Mouse (Mus musculus) stomach, embryonic 14.5 days (tissue): ENCODE measurements around the gene Cpne6. TPM values are rescaled to one million over a fixed set of nuclear protein-coding genes. Genes with fewer than 3 reads are reported as not detected.
A peak's percentile ranks its signal among the peaks of the same experiment; 100 is the strongest.

Experiments
- ATAC-seq: fragments of 200-750 bp; cut with Nextera tagmentation; 2 replicates; pipeline ENCODE4 v1.8.0; 2017; ENCODE audit warnings: low read depth, moderate TSS enrichment; ENCODE audit not compliant: insufficient number of reproducible peaks, insufficient read depth, low FRiP score
- H3K27ac ChIP-seq: fragments of 300-500 bp; sonication (generic); 2 replicates; pipeline ENCODE4 v1.5.1; 2014; ENCODE audit warnings: mild to moderate bottlenecking, low read length, moderate library complexity, mixed read lengths
- H3K27me3 ChIP-seq: fragments of 300-500 bp; sonication (generic); 2 replicates; pipeline ENCODE4 v1.6.1; 2014; ENCODE audit warnings: low read length, control low read depth, mixed read lengths; ENCODE audit not compliant: control insufficient read depth, insufficient read depth
- H3K36me3 ChIP-seq: fragments of 300-500 bp; sonication (generic); 2 replicates; pipeline ENCODE4 v1.6.1; 2014; ENCODE audit warnings: mild to moderate bottlenecking, control low read depth, low read length, moderate library complexity, mixed read lengths; ENCODE audit not compliant: control insufficient read depth, insufficient read depth
- H3K4me1 ChIP-seq: fragments of 300-500 bp; sonication (generic); 2 replicates; pipeline ENCODE4 v1.6.1; 2014; ENCODE audit warnings: low read length, control low read depth, mixed read lengths; ENCODE audit not compliant: control insufficient read depth, insufficient read depth
- H3K4me2 ChIP-seq: fragments of 300-500 bp; sonication (generic); replicated peaks from 2 replicates; pipeline ENCODE4 v1.6.1; 2014; ENCODE audit warnings: low read depth, low read length, control low read depth
- H3K4me3 ChIP-seq: fragments of 300-500 bp; sonication (generic); 2 replicates; pipeline ENCODE4 v1.5.1; 2014; ENCODE audit warnings: low read depth, low read length, control low read depth
- H3K9ac ChIP-seq: fragments of 300-500 bp; sonication (generic); replicated peaks from 2 replicates; pipeline ENCODE4 v1.6.1; 2014; ENCODE audit warnings: low read depth, mild to moderate bottlenecking, control low read depth, low read length, moderate library complexity, mixed read lengths
- H3K9me3 ChIP-seq: fragments of 300-500 bp; sonication (generic); 2 replicates; pipeline ENCODE4 v1.6.1; 2016; ENCODE audit warnings: low read depth, low read length, control low read depth; ENCODE audit not compliant: control insufficient read depth
- WGBS: fragments of 180-500 bp; shearing (Covaris S2); extraction: QIAGEN DNeasy Blood & Tissue Kit; methylation state at CpG from one replicate; pipeline ENCODE4 v1.1.7; 2014; 5-methylcytosine and 5-hydroxymethylcytosine counted together
- polyA plus RNA-seq: library from polyadenylated mRNA; unstranded; fragments of >200 nt; fragmentation: Nextera tagmentation; extraction: Ambion mirVana; gene quantifications from 2 replicates; pipeline ENCODE4 v1.2.1, GENCODE M21; 2014

Gene Cpne6
- 0.19 and 0.24 TPM in 2 replicates for polyA plus RNA-seq

DNA sequence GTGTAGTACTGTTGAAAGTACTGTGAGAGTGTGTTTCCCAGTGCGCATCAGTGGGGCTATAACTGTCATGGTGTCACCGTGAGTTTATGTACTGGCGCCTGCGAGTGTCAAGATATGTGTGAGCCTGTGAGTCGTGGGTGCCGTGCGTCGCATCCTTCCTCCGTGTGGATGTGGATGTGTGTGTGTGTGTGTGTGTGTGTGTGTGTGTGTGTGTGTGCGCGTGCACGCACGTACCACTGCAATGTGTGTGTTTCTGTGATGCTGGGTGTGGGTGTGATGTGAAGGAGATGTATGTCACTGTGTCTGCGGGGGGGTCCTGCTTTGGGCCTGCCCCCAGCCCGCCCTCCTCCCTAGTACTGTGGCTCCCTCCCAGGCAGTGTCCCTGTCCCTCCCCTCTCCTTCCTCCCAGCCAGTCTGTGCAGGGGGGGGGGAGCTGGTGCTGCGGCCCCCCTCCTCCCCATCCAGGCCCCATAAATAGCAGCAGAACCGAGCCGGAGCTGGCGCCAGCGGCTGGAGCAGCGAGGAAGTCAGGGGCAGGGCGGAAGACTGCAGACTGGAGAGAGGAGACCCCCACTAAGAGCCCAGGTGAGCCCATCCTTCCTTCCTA is at the start of gene Cpne6:
Gene Cpne6 (plus strand): TSS at position 321 of the 607 bp plus-strand sequence.
- no peak within 1 kb of the TSS for H3K27ac ChIP-seq
- no peaks in the 10 kb centered on the region for H3K36me3 ChIP-seq
- 0 out of 2 replicates have a peak, but pooled peaks have one; percentile 30 for ATAC-seq
- 65% methylated on average over 22 of the region's 22 CpGs for WGBS
- H3K4me1 ChIP-seq = no peaks in the 10 kb centered on the region
- H3K9me3 ChIP-seq = no peaks in the 10 kb centered on the region
- H3K9ac ChIP-seq = no peak within 1 kb of the TSS
- H3K27me3 ChIP-seq = 0 out of 2 replicates have a peak, but pooled peaks cover 5% of the 10 kb centered on the region
- H3K4me2 ChIP-seq = no peak within 1 kb of the TSS
- no peak within 1 kb of the TSS for H3K4me3 ChIP-seq

DNA sequence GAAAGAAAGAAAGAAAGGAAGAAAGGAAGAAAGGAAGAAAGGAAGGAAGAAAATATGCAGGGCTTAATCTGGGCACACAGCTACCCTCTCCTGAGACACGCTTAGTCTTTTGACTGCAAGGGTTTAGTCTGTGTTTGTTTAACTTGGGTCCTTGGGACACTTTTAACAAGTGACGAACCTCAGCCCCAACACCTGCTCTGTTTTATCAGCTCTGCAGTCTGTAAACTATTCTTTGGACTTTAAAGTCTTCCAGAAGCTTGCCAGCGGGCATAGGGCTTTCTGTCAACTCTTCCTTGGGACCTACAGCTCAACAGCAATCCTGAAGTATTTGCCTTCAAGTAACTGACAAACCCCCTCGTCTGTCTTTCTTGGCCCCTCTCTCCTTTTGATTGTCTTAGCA is 48.5 kb upstream of the Cpne6 start:
- H3K4me3 ChIP-seq = no peak overlapping the region
- H3K4me1 ChIP-seq = peaks cover 4% of the 10 kb centered on the region; the same call in 1 of the 2 replicates
- H3K9ac ChIP-seq = no peak overlapping the region
- H3K27ac ChIP-seq = no peak overlapping the region
- ATAC-seq = no peak
- WGBS = 22% methylated on average over 4 of the region's 4 CpGs
- no peaks in the 10 kb centered on the region for H3K36me3 ChIP-seq
- H3K9me3 ChIP-seq = no peaks in the 10 kb centered on the region
- H3K4me2 ChIP-seq = no peak overlapping the region
- no peaks in the 10 kb centered on the region for H3K27me3 ChIP-seq

DNA sequence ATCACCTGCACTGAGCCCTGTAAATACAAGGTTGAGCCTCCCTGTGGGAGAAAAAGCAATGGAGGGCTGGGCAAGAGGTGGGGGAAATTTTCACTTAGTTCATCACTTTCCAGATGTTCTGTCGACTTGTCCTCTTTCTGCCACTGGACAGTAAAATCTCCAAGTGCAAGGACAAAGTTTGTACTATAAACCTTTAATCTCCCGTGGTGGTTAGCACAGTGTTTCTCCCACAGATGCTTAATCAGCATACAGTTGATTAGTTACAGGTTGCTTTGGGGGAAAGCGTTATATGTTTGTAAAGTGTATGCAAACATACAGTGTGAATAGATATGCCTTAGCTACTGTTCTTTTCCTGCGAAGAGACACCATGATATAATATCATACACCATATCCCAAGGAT is 43.8 kb upstream of the Cpne6 start:
- Histone ChIP-seq H3K4me1 (peaks cover 7% of the 10 kb centered on the region), H3K4me2 (no peak overlapping the region), H3K27ac (no peak overlapping the region), H3K27me3 (no peaks in the 10 kb centered on the region), H3K9me3 (no peaks in the 10 kb centered on the region), H3K9ac (no peak overlapping the region), H3K36me3 (no peaks in the 10 kb centered on the region), H3K4me3 (no peak overlapping the region)
- no peak for ATAC-seq
- 72% methylated on average over 4 of the region's 4 CpGs for WGBS

DNA sequence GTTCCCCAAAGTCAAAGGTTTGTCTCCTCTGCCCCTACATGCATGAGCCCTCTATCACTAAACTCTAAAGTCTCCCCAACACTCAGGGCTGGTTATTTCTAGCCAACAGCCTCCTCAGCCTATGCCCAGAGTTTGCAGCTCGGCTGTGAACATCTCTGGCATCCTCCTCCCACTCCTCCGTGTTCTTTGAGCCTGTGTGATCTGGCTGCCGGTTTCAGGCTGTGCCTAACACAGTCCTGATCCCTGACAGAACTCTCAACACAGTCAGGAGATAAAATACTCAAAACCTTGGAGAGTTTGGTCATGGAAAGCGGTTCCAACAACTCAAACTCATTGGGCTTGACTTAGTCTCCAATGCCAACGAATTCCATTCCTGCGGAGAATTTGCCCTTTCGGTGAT is 43.1 kb upstream of the Cpne6 start:
- Histone ChIP-seq H3K9ac (no peak overlapping the region), H3K27ac (no peak overlapping the region), H3K4me1 (peaks cover 7% of the 10 kb centered on the region), H3K4me3 (no peak overlapping the region), H3K27me3 (no peaks in the 10 kb centered on the region), H3K9me3 (no peaks in the 10 kb centered on the region), H3K4me2 (no peak overlapping the region), H3K36me3 (no peaks in the 10 kb centered on the region)
- ATAC-seq = no peak
- WGBS = 73% methylated on average over 7 of the region's 7 CpGs

DNA sequence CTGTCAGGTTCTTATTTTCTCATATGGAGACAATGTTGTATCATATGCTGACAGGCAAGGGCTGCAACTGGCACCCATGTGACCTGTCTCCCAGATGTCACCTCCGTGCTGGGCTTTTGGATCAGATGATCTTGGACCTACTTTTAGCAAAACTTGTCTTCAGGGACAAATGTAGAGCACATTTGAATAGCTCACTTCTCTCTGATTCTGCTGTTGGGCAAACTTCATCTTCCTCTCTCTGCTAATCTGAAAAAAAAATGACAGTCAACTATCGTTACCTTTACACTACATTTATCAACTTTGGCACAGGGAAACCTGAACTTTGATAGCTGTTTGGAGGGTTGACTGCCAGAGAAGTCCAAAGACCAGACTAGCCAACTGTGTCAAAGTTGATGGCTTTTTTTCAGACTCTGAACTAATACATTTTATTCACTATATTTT is 41.9 kb upstream of the Cpne6 start:
- Histone ChIP-seq H3K9me3 (no peaks in the 10 kb centered on the region), H3K4me1 (peaks cover 7% of the 10 kb centered on the region), H3K4me3 (no peak overlapping the region), H3K4me2 (no peak overlapping the region), H3K27ac (no peak overlapping the region), H3K9ac (no peak overlapping the region), H3K36me3 (no peaks in the 10 kb centered on the region), H3K27me3 (no peaks in the 10 kb centered on the region)
- ATAC-seq = no peak
- 77% methylated on average over 2 of the region's 2 CpGs for WGBS

DNA sequence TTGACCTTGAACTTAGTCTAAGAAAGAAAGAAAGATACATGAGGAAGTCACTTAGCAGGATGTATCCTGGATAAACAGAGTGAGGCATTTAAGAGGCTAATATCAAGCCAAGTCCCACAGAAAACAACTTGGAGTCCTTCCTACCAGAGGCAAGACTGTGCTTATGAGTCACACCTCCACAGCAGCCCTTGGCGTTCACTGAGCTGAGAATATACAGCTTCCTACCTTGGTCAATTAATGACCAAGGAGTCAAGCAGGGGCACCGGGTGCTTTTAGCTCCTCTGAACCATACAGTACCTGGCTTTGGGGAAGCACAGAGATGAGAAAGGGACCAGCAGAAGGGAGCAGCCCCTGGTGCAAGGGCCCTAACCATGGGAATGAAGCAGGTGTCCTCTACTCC is 41.2 kb upstream of the Cpne6 start:
- Histone ChIP-seq H3K27ac (no peak overlapping the region), H3K4me1 (peaks cover 7% of the 10 kb centered on the region), H3K4me2 (no peak overlapping the region), H3K36me3 (no peaks in the 10 kb centered on the region), H3K27me3 (no peaks in the 10 kb centered on the region), H3K4me3 (no peak overlapping the region), H3K9me3 (no peaks in the 10 kb centered on the region), H3K9ac (no peak overlapping the region)
- no peak for ATAC-seq
- 57% methylated on average over 2 of the region's 2 CpGs for WGBS

DNA sequence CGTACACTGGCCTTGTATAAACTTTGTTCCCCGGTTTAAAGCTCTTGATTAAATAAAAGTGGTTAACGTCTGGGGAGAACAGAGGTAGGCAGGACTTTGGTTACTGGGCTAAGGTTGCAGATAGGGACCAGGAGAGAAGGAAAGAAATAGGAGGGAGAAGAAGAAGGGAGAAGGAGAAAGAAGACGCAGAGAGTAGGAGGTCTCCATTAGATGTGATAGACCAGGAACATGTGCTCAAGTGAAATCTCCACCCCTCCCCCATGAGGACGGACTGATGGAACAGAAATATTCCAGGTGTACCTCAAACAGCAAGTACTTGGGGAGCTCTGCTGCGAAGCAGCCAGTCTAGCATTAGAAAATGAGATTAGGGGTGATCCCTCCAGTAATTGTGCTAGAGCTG is 40.4 kb upstream of the Cpne6 start:
- no peaks in the 10 kb centered on the region for H3K36me3 ChIP-seq
- H3K4me3 ChIP-seq = no peak overlapping the region
- H3K27ac ChIP-seq = no peak overlapping the region
- 56% methylated on average over 6 of the region's 6 CpGs for WGBS
- H3K9me3 ChIP-seq = no peaks in the 10 kb centered on the region
- peaks cover 7% of the 10 kb centered on the region for H3K4me1 ChIP-seq
- H3K4me2 ChIP-seq = no peak overlapping the region
- no peak for ATAC-seq
- no peaks in the 10 kb centered on the region for H3K27me3 ChIP-seq
- H3K9ac ChIP-seq = no peak overlapping the region

DNA sequence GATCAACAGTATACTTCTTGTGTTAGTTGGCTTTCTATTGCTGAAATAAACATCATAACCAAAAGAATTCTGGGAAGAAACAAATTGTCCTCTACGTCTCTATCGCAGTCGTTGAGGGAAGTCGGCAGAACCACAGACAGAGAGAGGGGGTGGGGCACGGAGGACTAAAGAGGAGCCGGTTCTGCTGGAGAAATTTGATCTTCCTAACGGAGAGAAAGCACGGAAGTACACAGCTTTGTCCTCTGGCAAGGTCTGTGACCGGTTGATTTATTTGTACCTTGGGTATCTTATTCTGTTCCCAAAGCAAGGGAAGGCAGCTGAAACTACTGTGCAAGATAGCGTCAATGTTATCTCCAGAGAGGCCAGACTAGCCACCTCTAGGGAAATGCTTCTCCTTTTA is 39.4 kb upstream of the Cpne6 start:
- no peak for ATAC-seq
- Histone ChIP-seq H3K36me3 (no peaks in the 10 kb centered on the region), H3K27ac (no peak overlapping the region), H3K27me3 (no peaks in the 10 kb centered on the region), H3K4me3 (no peak overlapping the region), H3K4me1 (peaks cover 7% of the 10 kb centered on the region), H3K9me3 (no peaks in the 10 kb centered on the region), H3K4me2 (peak overlapping the region; percentile 10; the same call in 1 of the 2 replicates), H3K9ac (no peak overlapping the region)
- 3% methylated on average over 10 of the region's 10 CpGs for WGBS

DNA sequence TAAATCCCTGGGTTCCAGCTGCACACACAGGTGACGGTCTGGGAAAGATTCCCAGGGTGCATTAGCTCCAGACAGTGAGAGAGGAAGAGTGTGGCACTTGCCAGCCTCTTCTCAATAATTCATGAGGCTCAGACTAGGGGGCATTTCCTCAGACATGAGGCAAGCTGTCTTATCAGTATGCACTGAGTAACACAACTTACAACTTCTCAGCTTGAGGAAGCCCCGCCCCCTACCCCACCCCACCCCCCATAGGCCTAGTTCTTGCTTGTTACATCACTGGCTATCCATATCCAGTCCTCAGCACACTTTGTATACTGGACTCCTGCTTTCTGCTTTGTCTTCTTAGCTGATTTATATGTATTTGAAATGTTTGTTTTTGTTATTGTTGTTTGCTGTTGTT is 34.6 kb upstream of the Cpne6 start:
- Histone ChIP-seq H3K4me3 (no peak overlapping the region), H3K9ac (no peak overlapping the region), H3K9me3 (no peaks in the 10 kb centered on the region), H3K36me3 (no peaks in the 10 kb centered on the region), H3K27ac (no peak overlapping the region), H3K27me3 (no peaks in the 10 kb centered on the region), H3K4me1 (peaks cover 4% of the 10 kb centered on the region), H3K4me2 (no peak overlapping the region)
- no peak for ATAC-seq
- 48% methylated on average over 2 of the region's 2 CpGs for WGBS
